Mouse (Mus musculus) CD8-positive naive resting alpha-beta T cell, adult 57 days (primary cell): ENCODE data around the gene Yif1a. TPM values are rescaled to one million over a fixed set of nuclear protein-coding genes. Genes with fewer than 3 reads are reported as not detected.

ENCODE experiments used
- total RNA-seq: library from RNA; stranded (reverse); gene quantifications from one replicate; pipeline ENCODE4 v1.2.4, GENCODE M21; 2023

Yif1a gene
- total RNA-seq, result 26.5 TPM

GRCm38 (mm10) chr19:5087884-5088728, at the start of gene Yif1a:
Gene Yif1a (plus strand): TSS chr19:5088538.

DNA sequence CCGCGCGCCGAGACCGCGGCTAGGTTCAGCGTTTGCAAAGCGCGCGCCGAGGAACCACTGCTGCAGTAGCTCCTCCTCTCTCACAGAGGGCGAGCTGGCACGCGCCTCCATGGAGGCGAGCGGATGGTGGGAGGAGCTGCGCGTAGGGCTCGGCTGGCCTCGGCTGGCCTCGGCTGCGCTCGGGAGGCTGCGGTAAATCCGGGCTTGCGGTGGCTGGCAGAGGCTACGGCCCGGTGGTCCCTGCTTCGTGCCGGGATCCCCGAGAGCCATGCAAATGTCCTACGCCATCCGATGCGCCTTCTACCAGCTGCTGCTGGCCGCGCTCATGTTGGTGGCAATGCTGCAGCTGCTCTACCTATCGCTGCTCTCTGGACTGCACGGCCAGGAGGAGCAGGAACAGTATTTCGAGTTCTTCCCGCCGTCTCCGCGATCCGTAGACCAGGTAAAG, 49.6 kb upstream of the Yif1a start, which contains the start of the genes B4gat1 and AC124502.3:
Gene B4gat1, plus strand, starts transcription at position 118 of the 448 bp plus-strand sequence.
Gene AC124502.3, plus strand, starts transcription at position 183 of the 448 bp plus-strand sequence.

DNA sequence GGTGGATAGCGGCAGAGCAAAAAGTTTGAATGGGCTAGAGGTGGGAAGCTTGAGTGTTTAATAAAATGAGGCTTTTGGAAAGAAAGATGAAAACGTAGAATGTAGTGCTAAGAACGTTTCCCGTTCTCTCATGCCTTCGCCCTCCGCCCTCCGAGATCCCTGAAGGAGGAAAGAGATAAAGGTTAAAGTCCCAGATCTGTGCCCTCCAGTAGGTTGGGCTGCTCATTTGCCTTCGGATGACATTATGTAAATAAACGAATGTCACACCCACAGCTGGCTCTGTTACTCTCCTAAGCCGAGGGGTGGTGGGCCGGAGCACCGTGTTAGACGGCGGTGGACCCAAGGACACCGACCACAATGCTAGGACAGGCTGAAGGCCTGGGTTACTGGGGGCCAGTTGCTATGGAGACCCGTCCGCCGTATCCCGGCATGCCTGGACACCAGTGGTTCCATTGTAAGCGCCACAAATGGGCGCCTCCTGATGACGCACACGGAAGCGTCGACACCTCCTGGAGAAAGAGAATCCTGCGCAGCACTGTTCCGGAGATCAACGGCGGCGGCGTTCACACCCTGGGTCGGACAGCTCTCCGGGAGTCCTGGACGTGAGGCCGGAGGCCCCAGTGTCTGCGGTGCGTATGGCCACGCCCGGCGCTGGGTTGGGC, 47.3 kb upstream of the Yif1a start, which contains the start of gene Brms1:
Gene Brms1, plus strand, starts transcription at position 493 of the 662 bp plus-strand sequence.

GRCm38 (mm10) chr19:5050047-5050905, 38.1 kb upstream of the Yif1a start, which contains the start of gene Rin1:
Gene Rin1 (plus strand): TSS chr19:5050481.

GRCm38 (mm10) chr19:5067867-5068569, 20.3 kb upstream of the Yif1a start, which contains the start of gene Cd248:
Gene Cd248 (plus strand): TSS chr19:5068078.

DNA sequence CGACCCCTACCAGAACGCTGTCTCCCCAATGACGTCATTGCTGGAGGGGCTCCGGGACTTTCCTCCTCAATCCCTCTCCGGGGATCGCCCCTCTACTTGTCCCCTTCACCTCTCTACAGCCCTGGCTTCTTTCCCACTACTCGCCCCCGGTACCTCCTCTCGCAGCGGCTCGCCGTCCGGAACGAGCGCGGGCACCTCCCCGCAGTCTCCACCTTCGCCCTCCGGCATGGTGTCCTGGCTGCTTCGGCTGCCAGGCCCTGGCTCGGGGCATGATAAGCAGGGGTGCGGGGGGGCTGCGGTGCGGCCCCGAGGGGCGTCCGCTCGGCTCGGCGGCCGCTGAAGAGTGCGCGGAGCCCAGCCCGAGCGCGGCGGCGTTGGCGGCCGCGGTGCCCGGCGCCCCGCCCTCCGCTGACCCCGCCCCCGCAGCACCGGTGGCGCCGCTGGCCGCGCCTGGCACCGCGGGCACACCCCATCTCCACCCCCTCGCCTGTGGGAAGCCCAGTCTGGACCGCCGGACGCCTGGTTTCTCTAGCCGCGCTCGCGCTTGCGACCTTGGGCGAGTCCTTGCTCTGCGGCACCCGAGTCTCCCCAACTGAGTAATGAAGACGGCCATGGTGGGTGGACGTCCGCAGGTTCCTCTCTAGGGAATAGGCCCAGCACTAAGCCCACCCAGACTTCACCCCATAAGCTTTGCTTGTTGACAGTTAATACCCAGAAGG, 3.0 kb upstream of the Yif1a start, which contains the start of gene Tmem151a:
Gene Tmem151a, minus strand, starts transcription at position 387 of the 719 bp plus-strand sequence.

GRCm38 (mm10) chr19:5098363-5099143, 10.2 kb downstream of the Yif1a start, which contains the start of gene Cnih2:
Gene Cnih2 (minus strand): TSS chr19:5098521.

DNA sequence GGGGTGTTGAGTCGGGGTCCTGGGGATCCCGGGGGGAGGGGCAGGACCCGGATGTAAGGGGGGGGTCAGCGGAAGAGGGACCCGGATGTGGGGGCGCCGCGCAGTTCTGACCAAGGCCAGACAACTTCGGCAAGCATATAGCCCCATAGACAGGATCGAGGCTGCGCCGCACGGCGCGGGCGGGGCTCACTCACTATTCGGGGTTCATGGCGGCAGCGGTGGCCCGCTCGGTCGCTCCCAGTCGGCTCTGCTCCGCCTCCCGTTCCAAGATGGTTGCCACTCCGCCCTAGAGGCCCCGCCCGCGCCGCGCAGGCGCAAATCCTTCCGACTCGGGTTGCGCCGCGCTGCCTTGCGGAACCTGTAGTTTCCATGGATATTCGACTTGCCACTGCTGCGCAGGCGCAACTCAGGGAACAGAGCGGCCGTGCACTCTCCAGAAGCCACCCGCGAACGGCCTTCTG, 18.4 kb downstream of the Yif1a start, which contains the start of gene Rab1b:
Gene Rab1b, minus strand, starts transcription at position 342 of the 461 bp plus-strand sequence.

DNA sequence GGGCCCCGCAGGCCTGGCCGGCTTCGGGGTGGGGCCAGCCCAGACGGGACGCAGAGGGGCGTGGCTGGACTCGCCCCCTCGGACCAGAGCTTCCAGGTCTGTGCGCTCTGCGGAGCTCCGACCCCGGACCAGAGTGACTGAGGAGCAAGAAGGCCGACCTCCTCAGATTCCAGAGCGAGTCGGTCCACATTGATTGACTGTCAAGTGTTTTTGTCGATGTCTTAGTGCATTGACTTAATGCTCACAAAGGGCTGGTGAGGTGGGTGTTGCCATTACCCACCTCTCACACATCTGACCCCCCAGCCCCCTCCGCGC, 30.0 kb downstream of the Yif1a start, which contains the start of gene Klc2:
Gene Klc2, minus strand, starts transcription at position 177 of the 315 bp plus-strand sequence.

Other genes with a start within 250 kb of the Yif1a start
- gene Ccs, start 249.2 kb upstream of the Yif1a start, total RNA-seq, result 45.2 TPM
- not detected for gene Ccdc87, start 249.2 kb upstream of the Yif1a start, total RNA-seq
- 3.5 TPM for gene Ctsf, start 233.4 kb upstream of the Yif1a start, total RNA-seq
- gene Actn3, start 210.6 kb upstream of the Yif1a start, total RNA-seq, result 0.21 TPM
- gene Zdhhc24, start 209.9 kb upstream of the Yif1a start, total RNA-seq, result 5.0 TPM
- gene Bbs1, start 181.9 kb upstream of the Yif1a start, total RNA-seq, result 2.1 TPM
- gene Dpp3, start 160.3 kb upstream of the Yif1a start, total RNA-seq, result 66.5 TPM
- gene Peli3, start 145.4 kb upstream of the Yif1a start, total RNA-seq, result 1.2 TPM
- gene Mrpl11, start 126.4 kb upstream of the Yif1a start, total RNA-seq, result 27.2 TPM
- gene Npas4, start 98.2 kb upstream of the Yif1a start, total RNA-seq, result 1.6 TPM
- 4.4 TPM for gene Slc29a2, start 64.7 kb upstream of the Yif1a start, total RNA-seq
- gene B4gat1, start 49.7 kb upstream of the Yif1a start, total RNA-seq, result 4.3 TPM
- gene AC124502.3, start 49.6 kb upstream of the Yif1a start, total RNA-seq, result 1.2 TPM
- 60.1 TPM for gene Brms1, start 47.2 kb upstream of the Yif1a start, total RNA-seq
- 4.6 TPM for gene Rin1, start 38.1 kb upstream of the Yif1a start, total RNA-seq
- not detected for gene Cd248, start 20.5 kb upstream of the Yif1a start, total RNA-seq
- gene Tmem151a, start 3.0 kb upstream of the Yif1a start, total RNA-seq, result not detected
- 0.92 TPM for gene Cnih2, start 10.0 kb downstream of the Yif1a start, total RNA-seq
- gene Rab1b, start 18.5 kb downstream of the Yif1a start, total RNA-seq, result 90.0 TPM
- 27.5 TPM for gene Klc2, start 30.0 kb downstream of the Yif1a start, total RNA-seq
- 95.0 TPM for gene Pacs1, start 184.6 kb downstream of the Yif1a start, total RNA-seq
- 240 TPM for gene Sf3b2, start 206.9 kb downstream of the Yif1a start, total RNA-seq
- gene Gal3st3, start 209.8 kb downstream of the Yif1a start, total RNA-seq, result not detected
- not detected for gene Catsper1, start 247.2 kb downstream of the Yif1a start, total RNA-seq